Mouse (Mus musculus) heart, embryonic 15.5 days (tissue): ENCODE results near the gene Cubn. TPM values are rescaled to one million over a fixed set of nuclear protein-coding genes. Genes with fewer than 3 reads are reported as not detected.

Source experiments
- ATAC-seq: fragments of 200-750 bp; cut with Nextera tagmentation; replicated peaks from 2 replicates; pipeline ENCODE4 v1.8.0; 2017; ENCODE audit warnings: low read depth, moderate TSS enrichment; ENCODE audit not compliant: insufficient number of reproducible peaks, insufficient read depth, low FRiP score
- H3K27ac ChIP-seq: fragments of 300-500 bp; sonication (generic); 2 replicates; pipeline ENCODE4 v1.5.1; 2015; ENCODE audit warnings: mild to moderate bottlenecking, inconsistent platforms
- H3K27me3 ChIP-seq: fragments of 300-500 bp; sonication (generic); 2 replicates; pipeline ENCODE4 v1.6.1; 2015; ENCODE audit warnings: inconsistent platforms
- H3K36me3 ChIP-seq: fragments of 300-500 bp; sonication (generic); 2 replicates; pipeline ENCODE4 v1.6.1; 2015; ENCODE audit warnings: mild to moderate bottlenecking, inconsistent platforms
- H3K4me1 ChIP-seq: fragments of 300-500 bp; sonication (generic); replicated peaks from 2 replicates; pipeline ENCODE4 v1.6.1; 2015; ENCODE audit warnings: inconsistent platforms
- H3K4me2 ChIP-seq: fragments of 300-500 bp; sonication (generic); 2 replicates; pipeline ENCODE4 v1.6.1; 2015; ENCODE audit warnings: inconsistent platforms, mild to moderate bottlenecking, moderate library complexity
- H3K4me3 ChIP-seq: fragments of 300-500 bp; sonication (generic); 2 replicates; pipeline ENCODE4 v1.5.1; 2015; ENCODE audit warnings: mild to moderate bottlenecking, inconsistent platforms
- H3K9ac ChIP-seq: fragments of 300-500 bp; sonication (generic); 2 replicates; pipeline ENCODE4 v1.6.1; 2015; ENCODE audit warnings: mild to moderate bottlenecking, inconsistent platforms
- H3K9me3 ChIP-seq: fragments of 300-500 bp; sonication (generic); replicated peaks from 2 replicates; pipeline ENCODE4 v1.6.1; 2016; ENCODE audit warnings: inconsistent platforms
- WGBS: fragments of 180-500 bp; shearing (Covaris S2); methylation state at CpG from one replicate; pipeline ENCODE4 v1.1.7; 2015; ENCODE audit warnings: mixed read lengths; 5-methylcytosine and 5-hydroxymethylcytosine counted together
- polyA plus RNA-seq: library from polyadenylated mRNA; unstranded; fragments of >200 nt; fragmentation: Nextera tagmentation; extraction: Ambion mirVana; gene quantifications from 2 replicates; pipeline ENCODE4 v1.2.1, GENCODE M21; 2015

The Cubn gene
- polyA plus RNA-seq, 1 experiment from 2014 or later = 0.26 TPM

GRCm38 (mm10) chr2:13438983-13439382, 52.6 kb downstream of the Cubn start:
- Histone ChIP-seq H3K9me3 (no peaks in the 10 kb centered on the region), H3K36me3 (no peaks in the 10 kb centered on the region), H3K4me2 (no peak overlapping the region), H3K27me3 (no peaks in the 10 kb centered on the region), H3K4me3 (no peak overlapping the region), H3K9ac (no peak overlapping the region), H3K4me1 (peaks cover 12% of the 10 kb centered on the region), H3K27ac (peak overlapping the region; percentile 65)
- no peak for ATAC-seq
- WGBS = 50% methylated on average over 1 of the region's 1 CpGs

- H3K36me3 ChIP-seq = no peaks in the 10 kb centered on the region
- H3K27ac ChIP-seq = peak overlapping the region; percentile 65
- H3K4me2 ChIP-seq = no peak overlapping the region
- no peak overlapping the region for H3K4me3 ChIP-seq
- no peak overlapping the region for H3K9ac ChIP-seq
- H3K4me1 ChIP-seq = peaks cover 12% of the 10 kb centered on the region
- H3K27me3 ChIP-seq = no peaks in the 10 kb centered on the region
- ATAC-seq = peak; percentile 43; the same call in 1 of the 2 replicates
- no peaks in the 10 kb centered on the region for H3K9me3 ChIP-seq
- WGBS = 43% methylated on average over 3 of the region's 3 CpGs
Measured at GRCm38 (mm10) chr2:13438275-13438845, 53.3 kb downstream of the Cubn start.

- no peak for ATAC-seq
- 82% methylated on average over 4 of the region's 4 CpGs for WGBS
- no peak overlapping the region for H3K4me2 ChIP-seq
- no peaks in the 10 kb centered on the region for H3K27me3 ChIP-seq
- H3K9me3 ChIP-seq = no peaks in the 10 kb centered on the region
- no peaks in the 10 kb centered on the region for H3K36me3 ChIP-seq
- H3K4me1 ChIP-seq = no peaks in the 10 kb centered on the region
- H3K9ac ChIP-seq = no peak overlapping the region
- H3K4me3 ChIP-seq = no peak overlapping the region
- no peak overlapping the region for H3K27ac ChIP-seq
Measured at GRCm38 (mm10) chr2:13432002-13432401, 59.6 kb downstream of the Cubn start.

GRCm38 (mm10) chr2:13421974-13422760, 69.4 kb downstream of the Cubn start:
- no peak overlapping the region for H3K4me2 ChIP-seq
- H3K4me1 ChIP-seq = no peaks in the 10 kb centered on the region
- WGBS = 79% methylated on average over 14 of the region's 14 CpGs
- H3K9ac ChIP-seq = no peak overlapping the region
- peak overlapping the region; percentile 20; the same call in 1 of the 2 replicates for H3K27ac ChIP-seq
- no peaks in the 10 kb centered on the region for H3K9me3 ChIP-seq
- no peaks in the 10 kb centered on the region for H3K27me3 ChIP-seq
- H3K4me3 ChIP-seq = no peak overlapping the region
- no peaks in the 10 kb centered on the region for H3K36me3 ChIP-seq
- ATAC-seq = no peak

- Histone ChIP-seq H3K9me3 (no peaks in the 10 kb centered on the region), H3K4me3 (no peak overlapping the region), H3K4me1 (peaks cover 2% of the 10 kb centered on the region; the same call in 1 of the 2 replicates), H3K27me3 (no peaks in the 10 kb centered on the region), H3K4me2 (no peak overlapping the region), H3K27ac (0 out of 2 replicates have a peak overlapping the region, but pooled peaks have one; percentile 30), H3K9ac (no peak overlapping the region), H3K36me3 (no peaks in the 10 kb centered on the region)
- no peak for ATAC-seq
- WGBS = 70% methylated on average over 3 of the region's 3 CpGs
Measured at GRCm38 (mm10) chr2:13416765-13417524, 74.7 kb downstream of the Cubn start.

- Histone ChIP-seq H3K9me3 (no peaks in the 10 kb centered on the region), H3K4me1 (peaks cover 10% of the 10 kb centered on the region), H3K4me3 (no peak overlapping the region), H3K36me3 (no peaks in the 10 kb centered on the region), H3K9ac (no peak overlapping the region), H3K27ac (peak overlapping the region; percentile 82), H3K4me2 (no peak overlapping the region), H3K27me3 (no peaks in the 10 kb centered on the region)
- WGBS = 40% methylated on average over 4 of the region's 4 CpGs
- ATAC-seq = peak; percentile 85
Measured at GRCm38 (mm10) chr2:13413520-13414178, 78.0 kb downstream of the Cubn start.

- no peaks in the 10 kb centered on the region for H3K27me3 ChIP-seq
- H3K36me3 ChIP-seq = no peaks in the 10 kb centered on the region
- no peak for ATAC-seq
- no peak overlapping the region for H3K4me3 ChIP-seq
- H3K27ac ChIP-seq = peak overlapping the region; percentile 20; the same call in 1 of the 2 replicates
- H3K9ac ChIP-seq = no peak overlapping the region
- H3K9me3 ChIP-seq = no peaks in the 10 kb centered on the region
- 69% methylated on average over 5 of the region's 5 CpGs for WGBS
- no peak overlapping the region for H3K4me2 ChIP-seq
- peaks cover 10% of the 10 kb centered on the region for H3K4me1 ChIP-seq
Measured at GRCm38 (mm10) chr2:13410660-13411059, 81.0 kb downstream of the Cubn start.

GRCm38 (mm10) chr2:13409767-13410519, 81.7 kb downstream of the Cubn start:
- WGBS = 73% methylated on average over 2 of the region's 2 CpGs
- no peaks in the 10 kb centered on the region for H3K9me3 ChIP-seq

GRCm38 (mm10) chr2:13408333-13408732, 83.3 kb downstream of the Cubn start:
- Histone ChIP-seq H3K4me3 (no peak overlapping the region), H3K9me3 (no peaks in the 10 kb centered on the region), H3K27me3 (no peaks in the 10 kb centered on the region), H3K27ac (0 out of 2 replicates have a peak overlapping the region, but pooled peaks have one; percentile 42), H3K4me2 (no peak overlapping the region), H3K9ac (no peak overlapping the region), H3K4me1 (peaks cover 10% of the 10 kb centered on the region), H3K36me3 (no peaks in the 10 kb centered on the region)
- 77% methylated on average over 3 of the region's 3 CpGs for WGBS
- no peak for ATAC-seq

More at GRCm38 (mm10) chr2:13409767-13410519, 81.7 kb downstream of the Cubn start:
- Histone ChIP-seq H3K27me3 (no peaks in the 10 kb centered on the region), H3K4me1 (peaks cover 10% of the 10 kb centered on the region), H3K36me3 (no peaks in the 10 kb centered on the region), H3K27ac (peak overlapping the region; percentile 27), H3K4me3 (no peak overlapping the region), H3K4me2 (no peak overlapping the region), H3K9ac (no peak overlapping the region)
- no peak for ATAC-seq

GRCm38 (mm10) chr2:13407698-13408097, 83.9 kb downstream of the Cubn start:
- Histone ChIP-seq H3K4me3 (no peak overlapping the region), H3K9ac (no peak overlapping the region), H3K9me3 (no peaks in the 10 kb centered on the region), H3K4me2 (no peak overlapping the region), H3K27ac (peak overlapping the region; percentile 42), H3K36me3 (no peaks in the 10 kb centered on the region), H3K4me1 (peaks cover 10% of the 10 kb centered on the region), H3K27me3 (no peaks in the 10 kb centered on the region)
- no peak for ATAC-seq
